Mouse (Mus musculus) heart, adult 11 months (tissue): ENCODE measurements at regions not wholly inside any gene's neighbourhood (a gene's known extent, or its start where the extent isn't known, plus 50 kb on each side); places are given as distances from the start of the nearest gene placed in this dataset.
A peak's percentile ranks its signal among the peaks of the same experiment; 100 is the strongest.

Experiments used
- DNase-seq: peaks from one replicate; pipeline ENCODE4 v3.0.0; 2022

DNA sequence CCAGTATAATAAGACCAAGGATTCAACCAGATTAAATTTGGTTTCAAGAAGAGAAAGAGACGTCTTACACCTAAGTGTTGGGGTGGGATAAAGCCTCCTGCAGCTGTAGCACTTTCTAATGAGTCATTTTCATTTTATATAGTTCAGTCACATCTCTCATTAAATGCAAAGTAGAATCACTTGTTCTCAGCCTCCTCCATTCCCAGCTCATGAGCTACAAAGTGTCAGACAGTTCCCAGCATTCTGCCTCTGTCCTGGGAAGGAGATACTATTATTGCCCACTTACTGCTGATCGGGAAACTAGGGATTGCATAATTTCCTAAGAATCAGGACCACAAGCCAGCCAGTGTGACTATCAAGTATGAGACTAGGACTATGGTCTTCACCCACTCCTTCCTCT, 158.9 kb downstream of the Tph2 start:
- no peak for DNase-seq

- DNase-seq: no peak
Measured at GRCm38 (mm10) chr10:115019443-115019842, 165.4 kb downstream of the Tph2 start.

DNA sequence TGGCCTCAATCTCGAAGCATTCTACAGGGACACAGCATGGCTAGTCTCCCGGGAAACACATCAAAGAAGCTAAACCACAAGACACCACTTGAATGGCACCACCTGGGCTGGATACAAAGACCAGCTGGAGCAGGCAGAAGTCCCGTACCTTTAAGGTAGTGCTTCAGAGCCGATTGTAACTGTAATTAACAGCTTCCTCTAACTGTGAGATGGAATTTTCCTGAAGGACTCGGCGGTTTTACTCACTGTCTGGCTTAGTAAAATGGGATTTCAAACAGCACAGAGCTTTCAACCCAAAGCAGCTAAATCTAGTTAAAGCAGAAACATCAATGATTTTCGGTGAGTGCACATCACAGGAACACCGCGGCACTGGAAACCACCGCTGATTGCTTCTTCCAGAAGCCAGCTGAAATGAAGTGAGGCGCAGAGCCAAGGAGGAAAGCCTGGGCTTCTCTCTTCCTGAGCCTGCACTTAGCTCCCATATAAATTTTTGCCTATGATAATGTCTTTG, 171.3 kb downstream of the Tph2 start:
- DNase-seq: no peak

- no peak for DNase-seq
Measured at GRCm38 (mm10) chr10:115012922-115013321, 171.9 kb downstream of the Tph2 start.

DNA sequence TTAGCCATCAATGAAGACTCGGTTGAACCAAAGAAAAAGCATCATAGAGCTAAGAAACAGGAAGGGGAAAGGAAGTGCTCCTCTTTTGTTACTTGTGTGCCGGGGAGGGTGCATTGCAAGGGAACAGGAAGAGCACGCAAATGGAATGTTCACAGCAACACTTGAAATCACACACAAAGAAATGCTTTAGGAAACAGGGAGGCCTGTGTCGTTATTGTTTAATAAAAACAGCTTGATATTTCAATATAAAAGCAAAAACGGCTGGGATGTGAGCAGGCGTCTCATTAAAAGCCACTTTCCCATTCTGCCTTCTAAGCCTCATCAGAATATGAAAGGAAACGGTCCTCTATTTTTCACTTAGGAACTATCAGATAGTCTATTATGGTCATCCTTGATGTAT, 172.5 kb downstream of the Tph2 start:
- DNase-seq: no peak

DNA sequence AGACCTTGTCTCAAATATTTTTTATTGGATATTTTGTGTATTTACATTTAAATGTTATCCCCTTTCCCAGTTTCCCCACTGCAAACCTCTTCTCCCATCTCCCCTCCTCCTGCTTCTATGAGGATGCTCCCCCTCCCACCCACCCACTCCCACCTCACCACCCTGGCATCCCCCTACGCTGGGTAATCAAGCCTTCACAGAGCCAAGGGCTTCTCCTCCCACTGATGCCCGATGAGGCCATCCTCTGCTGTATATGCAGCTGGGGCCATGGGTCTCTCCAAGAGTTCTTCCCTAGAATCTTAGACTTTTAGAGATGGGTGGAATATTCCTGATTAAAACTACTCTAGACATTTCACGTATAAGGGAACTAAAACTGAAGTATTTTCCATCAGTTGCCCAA, 172.9 kb downstream of the Tph2 start:
- no peak for DNase-seq

DNA sequence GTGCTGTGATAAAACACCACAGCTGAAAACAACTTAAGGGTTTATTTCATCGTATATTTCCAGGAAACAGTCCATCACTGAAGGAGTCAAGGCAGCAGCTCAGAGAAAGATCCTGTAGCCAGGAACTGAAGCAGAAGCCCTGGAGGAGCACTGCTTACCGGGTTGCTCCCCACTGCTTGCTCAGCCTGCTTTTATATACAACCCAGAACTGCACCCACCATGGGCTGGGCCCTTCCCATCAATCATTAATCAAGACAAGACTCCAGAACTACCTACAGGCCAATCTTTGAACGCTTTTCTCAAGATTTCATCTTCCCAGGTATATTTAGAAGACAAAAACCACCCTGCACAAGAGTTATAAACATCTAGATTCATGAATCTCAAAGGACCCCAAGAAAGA, 188.4 kb downstream of the Tph2 start:
- no peak for DNase-seq

DNA sequence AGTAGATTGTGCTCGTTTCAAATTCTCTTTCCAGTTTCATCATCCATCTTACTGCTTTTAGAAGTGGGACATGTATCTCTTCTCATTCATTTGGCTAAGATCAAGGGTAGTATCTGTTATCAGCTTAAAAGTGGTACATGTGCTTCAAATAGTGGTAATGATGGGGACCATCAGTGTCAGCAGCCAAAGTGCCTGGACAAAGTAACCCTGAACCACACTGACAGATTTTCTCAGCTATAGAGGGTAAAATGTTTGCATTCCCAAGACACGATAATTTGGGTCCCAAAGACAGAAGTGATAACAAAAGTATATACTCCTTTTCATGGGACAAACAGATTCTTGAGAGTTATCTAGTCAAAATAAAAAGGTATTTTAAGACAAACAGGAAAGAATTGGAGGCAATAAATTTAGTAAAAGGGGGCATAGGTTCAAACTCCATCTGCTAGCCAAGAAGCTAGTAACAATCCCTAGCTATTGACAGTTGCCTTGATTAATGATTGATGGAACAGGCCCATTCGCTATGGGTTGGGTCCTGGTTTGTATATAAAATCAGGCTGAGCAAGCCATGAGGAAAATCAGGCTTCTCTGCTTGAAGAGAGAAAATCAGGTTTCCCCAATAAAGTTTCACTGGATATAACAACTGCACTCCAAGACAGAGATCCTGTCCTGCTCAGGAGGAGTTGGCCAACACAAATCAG, 189.5 kb downstream of the Tph2 start:
- no peak for DNase-seq

- DNase-seq: no peak
Measured at GRCm38 (mm10) chr10:114988453-114989226, 186.5 kb upstream of the Trhde start.

DNA sequence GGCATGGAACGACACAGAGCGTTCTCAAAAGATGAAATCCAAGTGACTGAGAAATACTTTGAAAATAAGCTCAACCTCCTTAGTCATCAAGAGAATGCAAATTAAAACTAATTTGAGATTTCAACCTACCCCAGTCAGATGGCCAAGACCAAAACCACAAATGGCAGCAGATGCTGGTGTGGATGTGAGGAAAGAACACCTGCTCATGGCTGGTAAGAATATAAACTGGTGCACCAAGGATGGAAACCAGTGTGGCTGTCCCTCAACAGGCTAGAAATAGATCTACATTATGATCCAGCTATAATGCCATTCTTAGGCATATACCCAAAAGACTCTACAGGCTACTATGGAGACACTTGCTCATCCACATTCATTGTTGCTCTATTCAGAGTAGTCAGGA, 170.3 kb upstream of the Trhde start:
- DNase-seq: no peak

GRCm38 (mm10) chr10:114963656-114964055, 161.5 kb upstream of the Trhde start:
- DNase-seq: peak; percentile 62

DNA sequence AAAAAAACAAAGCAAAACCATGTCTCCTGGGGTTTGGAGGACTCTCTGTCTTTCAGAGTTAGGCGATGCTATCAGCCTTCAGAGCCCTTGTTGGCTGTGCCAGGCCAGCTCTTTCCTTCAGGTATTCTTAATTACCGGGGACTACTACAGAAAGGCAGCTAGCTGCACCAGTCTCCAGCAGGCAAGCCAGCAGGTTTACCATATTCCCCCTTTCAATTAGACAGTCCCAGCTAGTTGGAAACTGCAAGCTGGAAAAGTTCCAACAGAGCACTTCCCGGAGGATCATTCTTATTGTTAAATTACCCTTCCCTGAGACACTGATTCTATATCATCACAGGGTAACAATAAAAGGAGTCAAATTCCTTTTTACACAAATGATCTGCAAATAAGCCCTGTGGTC, 155.8 kb upstream of the Trhde start:
- no peak for DNase-seq

DNA sequence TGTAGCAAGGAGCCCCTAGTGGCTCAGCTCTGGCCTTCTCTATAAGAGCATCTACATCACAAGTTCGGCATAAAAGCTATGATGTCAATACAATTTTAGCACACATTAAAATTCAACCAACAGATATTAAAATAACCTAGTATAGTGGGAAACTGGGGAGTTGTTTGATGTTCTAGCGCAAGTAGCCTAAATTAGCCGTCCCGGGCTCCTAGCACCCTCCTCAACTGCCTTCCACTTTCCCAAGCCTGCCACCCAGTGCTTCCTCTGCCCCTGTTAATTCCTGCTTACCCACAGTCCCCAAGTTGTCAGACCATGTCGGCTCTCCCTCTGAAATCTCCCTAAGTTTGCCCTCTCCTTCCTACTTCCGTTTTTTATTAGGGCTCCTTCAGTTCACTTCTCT, 154.2 kb upstream of the Trhde start:
- DNase-seq: no peak

- DNase-seq: no peak
Measured at GRCm38 (mm10) chr10:114955608-114956007, 153.5 kb upstream of the Trhde start.

GRCm38 (mm10) chr10:114953358-114953757, 151.3 kb upstream of the Trhde start:
- no peak for DNase-seq

DNA sequence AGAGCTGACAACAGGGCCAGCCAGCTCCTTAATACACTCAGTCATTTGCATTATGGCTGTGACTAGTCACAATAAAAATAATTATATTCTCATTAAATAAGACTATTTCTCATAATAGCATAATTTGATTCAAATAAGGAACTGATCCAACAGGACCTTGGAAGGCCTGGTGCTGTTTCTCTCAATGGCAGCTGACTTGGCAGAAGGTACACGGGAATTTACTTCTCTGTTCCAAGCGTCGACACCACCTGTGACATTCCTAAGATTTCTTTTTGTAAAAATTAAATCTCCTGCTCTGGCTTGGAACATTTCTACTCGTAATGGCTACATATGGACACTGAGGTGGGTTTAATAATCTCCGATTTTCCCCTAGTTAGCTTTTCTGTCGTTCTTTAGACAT, 147.1 kb upstream of the Trhde start:
- DNase-seq: no peak

GRCm38 (mm10) chr10:114924746-114925145, 122.6 kb upstream of the Trhde start:
- DNase-seq: no peak

DNA sequence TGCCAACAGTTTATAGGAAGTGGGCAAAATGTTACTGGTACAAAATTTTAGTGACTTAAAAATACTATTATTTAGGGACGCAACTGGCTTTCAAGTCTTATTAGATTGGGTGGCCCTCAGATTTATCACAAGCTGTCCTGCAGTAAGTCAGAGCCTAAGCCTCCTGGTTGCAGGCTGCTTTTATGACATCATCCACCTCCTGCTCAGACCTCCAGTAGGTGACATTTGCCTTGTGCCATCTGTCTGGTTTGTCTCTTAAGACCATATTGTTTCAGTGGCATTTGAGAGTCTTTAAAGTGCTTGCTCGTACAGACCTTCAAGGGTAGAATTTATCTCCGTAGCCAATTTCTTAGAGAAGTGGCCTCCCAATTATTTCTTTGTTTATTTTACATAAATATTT, 111.9 kb upstream of the Trhde start:
- DNase-seq: no peak

GRCm38 (mm10) chr10:114891916-114892315, 89.8 kb upstream of the Trhde start:
- DNase-seq: no peak

- DNase-seq: no peak
Measured at GRCm38 (mm10) chr10:114890726-114891430, 88.8 kb upstream of the Trhde start.

GRCm38 (mm10) chr10:114871201-114871600, 69.1 kb upstream of the Trhde start:
- DNase-seq: no peak

DNA sequence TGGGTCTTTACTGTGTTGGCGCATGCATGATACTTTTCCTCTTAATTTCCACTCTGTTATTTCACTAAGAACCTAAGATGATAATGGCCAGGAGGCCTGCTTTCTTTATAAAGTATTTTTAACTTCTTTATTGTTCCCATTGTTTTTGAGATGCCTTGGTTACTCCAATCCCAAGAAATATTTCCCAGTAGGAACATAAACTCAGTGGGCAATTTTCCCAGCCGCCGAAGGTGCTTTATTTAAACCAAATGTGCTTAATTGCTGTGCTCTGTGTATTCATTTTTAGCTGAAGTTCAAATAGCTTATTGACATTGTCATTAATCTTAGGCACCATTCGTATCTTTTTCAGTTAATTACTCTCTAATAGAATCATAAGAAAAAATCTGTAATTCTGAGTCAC, 55.1 kb upstream of the Trhde start:
- no peak for DNase-seq

DNA sequence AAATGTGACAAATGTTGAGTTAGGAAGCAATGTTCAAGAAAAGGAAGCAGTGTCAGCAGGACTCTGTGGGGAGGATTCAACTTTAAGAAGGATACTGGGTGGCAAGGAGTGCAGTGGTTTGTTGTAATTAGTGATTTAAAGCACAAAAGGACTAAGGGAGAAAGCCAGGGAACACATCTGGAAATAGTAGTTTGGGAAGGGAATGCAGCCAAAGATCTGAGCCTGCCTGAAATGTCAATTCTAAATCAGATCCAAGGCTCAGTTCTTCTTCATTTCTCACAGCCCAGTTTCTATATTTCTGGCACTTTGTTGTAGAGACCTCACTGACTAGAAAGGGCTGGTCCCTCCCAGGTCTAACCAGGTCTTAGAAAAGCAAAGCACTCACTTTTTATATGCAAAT, 50.6 kb upstream of the Trhde start:
- no peak for DNase-seq
